Mouse (Mus musculus) liver, embryonic 14.5 days (tissue): Measurements from ENCODE around the gene Klhdc7b. TPM values are rescaled to one million over a fixed set of nuclear protein-coding genes. Genes with fewer than 3 reads are reported as not detected.

ENCODE experiments used
- ATAC-seq: fragments of 200-750 bp; cut with Nextera tagmentation; 2 replicates; pipeline ENCODE4 v1.8.0; 2017; ENCODE audit warnings: moderate number of reproducible peaks, mild to moderate bottlenecking, moderate library complexity; ENCODE audit not compliant: insufficient read depth
- DNase-seq, 3 experiments: peaks; one replicate each; pipeline ENCODE4 v3.0.0-alpha.2; 2012 to 2013; ENCODE audit warnings: low read depth in 3 of 3, low spot score in 3 of 3
- H3K27ac ChIP-seq: fragments of 300-500 bp; sonication (generic); 2 replicates; pipeline ENCODE4 v1.5.1; 2014; ENCODE audit warnings: moderate library complexity, mild to moderate bottlenecking, control low read depth, inconsistent platforms
- H3K27me3 ChIP-seq: fragments of 300-500 bp; sonication (generic); 2 replicates; pipeline ENCODE4 v1.6.1; 2014; ENCODE audit warnings: mild to moderate bottlenecking, low read length, moderate library complexity; ENCODE audit not compliant: control insufficient read depth, insufficient read depth
- H3K36me3 ChIP-seq: fragments of 300-500 bp; sonication (generic); replicated peaks from 2 replicates; pipeline ENCODE4 v1.6.1; 2014; ENCODE audit warnings: low read depth; ENCODE audit not compliant: control insufficient read depth, insufficient read depth
- H3K4me1 ChIP-seq, 2 experiments: fragments of 200-500 bp in 1 of 2; fragments of 300-500 bp in 1 of 2; sonication (generic) in 1 of 2; replicated peaks; 2 replicates each; pipeline ENCODE4 v1.6.1; 2012 to 2014; ENCODE audit warnings: antibody characterized with exemption in 1 of 2, inconsistent platforms in 1 of 2, low read length in 1 of 2; ENCODE audit not compliant: control insufficient read depth in 2 of 2, insufficient read depth in 2 of 2
- H3K4me2 ChIP-seq: fragments of 300-500 bp; sonication (generic); 2 replicates; pipeline ENCODE4 v1.6.1; 2014; ENCODE audit warnings: low read depth, mild to moderate bottlenecking, control low read depth, moderate library complexity
- H3K4me3 ChIP-seq, 2 experiments: fragments of 200-500 bp in 1 of 2; fragments of 300-500 bp in 1 of 2; sonication (generic) in 1 of 2; 2 replicates each; pipeline ENCODE4 v1.5.1; 2012 to 2014; ENCODE audit warnings: low read depth in 2 of 2, low read length in 2 of 2, mild to moderate bottlenecking in 2 of 2, control low read depth in 1 of 2, inconsistent platforms in 1 of 2, moderate library complexity in 1 of 2; ENCODE audit not compliant: insufficient read depth in 1 of 2
- H3K9ac ChIP-seq: fragments of 300-500 bp; sonication (generic); replicated peaks from 2 replicates; pipeline ENCODE4 v1.6.1; 2014; ENCODE audit warnings: mild to moderate bottlenecking, control low read depth, moderate library complexity
- H3K9me3 ChIP-seq: fragments of 300-500 bp; sonication (generic); 2 replicates; pipeline ENCODE4 v1.6.1; 2016; ENCODE audit warnings: low read length, mixed read lengths; ENCODE audit not compliant: control insufficient read depth
- CTCF ChIP-seq: IDR thresholded peaks from 2 replicates; pipeline ENCODE4 v1.5.1; 2016; ENCODE audit warnings: antibody characterized with exemption, low read depth, control low read depth
- EP300 ChIP-seq: IDR thresholded peaks from 2 replicates; pipeline ENCODE4 v1.6.1; 2016; ENCODE audit warnings: antibody characterized with exemption, low read depth
- WGBS: fragments of 180-500 bp; shearing (Covaris S2); extraction: QIAGEN DNeasy Blood & Tissue Kit; methylation state at CpG from one replicate; pipeline ENCODE4 v1.1.7; 2014; ENCODE audit not compliant: insufficient replicate concordance; 5-methylcytosine and 5-hydroxymethylcytosine counted together
- polyA plus RNA-seq, 2 experiments: library from polyadenylated mRNA; depleted of rRNA in 1 of 2; stranded (reverse) in 1 of 2; unstranded in 1 of 2; fragments of >200 nt; fragmentation: Nextera tagmentation in 1 of 2; extraction: Ambion mirVana in 1 of 2; gene quantifications; 2 replicates each; pipeline versions ENCODE4 v1.2.1 to v1.2.3; 2012 to 2014

Klhdc7b gene
- polyA plus RNA-seq (2012; rRNA removed) (not detected in 2 replicates), polyA plus RNA-seq (2014; fragmentation: Nextera tagmentation; extraction: Ambion mirVana) (not detected in 2 replicates)

GRCm38 (mm10) chr15:89384617-89385016, at the start of gene Klhdc7b:
Gene Klhdc7b (plus strand): TSS chr15:89384917.
- ATAC-seq (no peak), DNase-seq (no peak)
- Histone ChIP-seq H3K4me1 (no peaks in the 10 kb centered on the region), H3K4me3 (no peak within 1 kb of the TSS), H3K36me3 (no peaks in the 10 kb centered on the region), H3K9me3 (no peaks in the 10 kb centered on the region), H3K9ac (no peak within 1 kb of the TSS), H3K27me3 (peaks cover under 1% of the 10 kb centered on the region), H3K27ac (no peak within 1 kb of the TSS), H3K4me2 (no peak within 1 kb of the TSS)
- 70% methylated on average over 7 of the region's 7 CpGs for WGBS
- TF ChIP-seq EP300 (no peak), CTCF (no peak)

- WGBS = 73% methylated on average over 14 of the region's 14 CpGs
- no peak for DNase-seq
- no peak for ATAC-seq
- Histone ChIP-seq H3K4me2 (no peak overlapping the region), H3K4me1 (peaks cover 0 to 5% of the 10 kb centered on the region in 2 experiments; a peak in 1 of 4 replicates), H3K9me3 (no peaks in the 10 kb centered on the region), H3K36me3 (no peaks in the 10 kb centered on the region), H3K27me3 (no peaks in the 10 kb centered on the region), H3K4me3 (no peak overlapping the region), H3K9ac (no peak overlapping the region), H3K27ac (no peak overlapping the region)
- TF ChIP-seq EP300 = no peak
- no peak for TF ChIP-seq CTCF
Measured at GRCm38 (mm10) chr15:89336422-89336821, 48.3 kb upstream of the Klhdc7b start.

GRCm38 (mm10) chr15:89339696-89340095, 45.0 kb upstream of the Klhdc7b start:
- TF ChIP-seq EP300 = no peak
- no peak for TF ChIP-seq CTCF
- Histone ChIP-seq H3K4me2 (no peak overlapping the region), H3K4me1 (peaks cover 0 to 2% of the 10 kb centered on the region in 2 experiments; a peak in 1 of 4 replicates), H3K27me3 (no peaks in the 10 kb centered on the region), H3K9me3 (no peaks in the 10 kb centered on the region), H3K36me3 (no peaks in the 10 kb centered on the region), H3K4me3 (no peak overlapping the region), H3K9ac (no peak overlapping the region), H3K27ac (no peak overlapping the region)
- no peak for ATAC-seq
- no peak for DNase-seq
- WGBS = 41% methylated on average over 2 of the region's 2 CpGs

GRCm38 (mm10) chr15:89340136-89340535, 44.6 kb upstream of the Klhdc7b start:
- TF ChIP-seq CTCF = no peak
- no peak for TF ChIP-seq EP300
- Histone ChIP-seq H3K27ac (no peak overlapping the region), H3K27me3 (no peaks in the 10 kb centered on the region), H3K4me3 (no peak overlapping the region), H3K4me2 (no peak overlapping the region), H3K9me3 (no peaks in the 10 kb centered on the region), H3K9ac (no peak overlapping the region), H3K4me1 (0 out of 4 replicates have a peak, but pooled peaks cover 0 to 2% of the 10 kb centered on the region in 2 experiments), H3K36me3 (no peaks in the 10 kb centered on the region)
- no peak for DNase-seq
- 29% methylated on average over 3 of the region's 3 CpGs for WGBS
- no peak for ATAC-seq

GRCm38 (mm10) chr15:89341678-89342077, 43.0 kb upstream of the Klhdc7b start:
- H3K36me3 ChIP-seq = no peaks in the 10 kb centered on the region
- no peak overlapping the region for H3K4me2 ChIP-seq
- H3K9ac ChIP-seq = no peak overlapping the region
- DNase-seq (no peak), ATAC-seq (no peak)
- WGBS = 48% methylated on average over 1 of the region's 1 CpGs
- no peak for TF ChIP-seq EP300
- TF ChIP-seq CTCF = 0 out of 2 replicates have a peak, but pooled peaks have one; percentile 4
- no peaks in the 10 kb centered on the region for H3K9me3 ChIP-seq
- no peaks in the 10 kb centered on the region for H3K27me3 ChIP-seq
- H3K27ac ChIP-seq = no peak overlapping the region
- 0 out of 4 replicates have a peak, but pooled peaks cover 0 to 2% of the 10 kb centered on the region in 2 experiments for H3K4me1 ChIP-seq
- H3K4me3 ChIP-seq = no peak overlapping the region
